Mouse (Mus musculus) left cerebral cortex, postnatal 25 days (tissue): Measurements from ENCODE around the gene Alg13. TPM values are rescaled to one million over a fixed set of nuclear protein-coding genes. Genes with fewer than 3 reads are reported as not detected.

ENCODE experiments used
- microRNA-seq, 2 experiments: library from miRNA; unstranded; fragments of <30 nt; microRNA quantifications; one replicate each; pipeline ENCODE4 v1.2.0; 2022
- total RNA-seq, 2 experiments: library from RNA; stranded (reverse); gene quantifications; 2 replicates each; pipeline ENCODE4 v1.2.3; 2021

Alg13 gene
- total RNA-seq, 2 experiments from 2014 or later = 11.2 to 19.2 TPM

Small RNA genes within 50 kb of the gene (microRNA-seq; reads per million reads assigned to microRNA genes)
- 0 reads per million in 2 experiments for gene Mir680-2

Other genes with a start within 250 kb of the Alg13 start
- gene A730046J19Rik, start 164.1 kb upstream of the Alg13 start, total RNA-seq = under 1 TPM; 0.16 to 0.25 TPM
- not detected for gene Trpc5os, start 138.8 kb downstream of the Alg13 start, total RNA-seq